Mouse (Mus musculus) c-Kit-negative CD71-positive TER-119-positive erythroid progenitor cells, embryonic 14.5 days (primary cell): ENCODE results near the gene Tmem217.

Experiments used
- DNase-seq: peaks from one replicate; pipeline ENCODE4 v3.0.0-alpha.2; 2013; ENCODE audit warnings: low read depth, low spot score

The Tmem217 gene

GRCm38 (mm10) chr17:29489971-29490712 is 62.0 kb downstream of the Tmem217 start:
- DNase-seq = peak; percentile 99

- no peak for DNase-seq
Measured at GRCm38 (mm10) chr17:29488978-29489970, 62.9 kb downstream of the Tmem217 start.

GRCm38 (mm10) chr17:29488257-29488977 is 63.8 kb downstream of the Tmem217 start:
- DNase-seq = no peak

GRCm38 (mm10) chr17:29485336-29486233 is 66.6 kb downstream of the Tmem217 start:
- no peak for DNase-seq

- no peak for DNase-seq
Measured at GRCm38 (mm10) chr17:29484431-29484830, 67.8 kb downstream of the Tmem217 start.

GRCm38 (mm10) chr17:29483282-29483681 is 68.9 kb downstream of the Tmem217 start:
- DNase-seq = no peak

GRCm38 (mm10) chr17:29482632-29483031 is 69.6 kb downstream of the Tmem217 start:
- DNase-seq = no peak

- no peak for DNase-seq
Measured at GRCm38 (mm10) chr17:29480256-29480655, 71.9 kb downstream of the Tmem217 start.

GRCm38 (mm10) chr17:29478271-29478670 is 73.9 kb downstream of the Tmem217 start:
- DNase-seq = no peak

- no peak for DNase-seq
Measured at GRCm38 (mm10) chr17:29477357-29477756, 74.8 kb downstream of the Tmem217 start.

GRCm38 (mm10) chr17:29476461-29476860 is 75.7 kb downstream of the Tmem217 start:
- DNase-seq = no peak
